Mouse (Mus musculus): ENCODE measurements at regions not wholly inside any gene's neighbourhood (a gene's known extent, or its start where the extent isn't known, plus 50 kb on each side); places are given as distances from the start of the nearest gene placed in this dataset.

DNA sequence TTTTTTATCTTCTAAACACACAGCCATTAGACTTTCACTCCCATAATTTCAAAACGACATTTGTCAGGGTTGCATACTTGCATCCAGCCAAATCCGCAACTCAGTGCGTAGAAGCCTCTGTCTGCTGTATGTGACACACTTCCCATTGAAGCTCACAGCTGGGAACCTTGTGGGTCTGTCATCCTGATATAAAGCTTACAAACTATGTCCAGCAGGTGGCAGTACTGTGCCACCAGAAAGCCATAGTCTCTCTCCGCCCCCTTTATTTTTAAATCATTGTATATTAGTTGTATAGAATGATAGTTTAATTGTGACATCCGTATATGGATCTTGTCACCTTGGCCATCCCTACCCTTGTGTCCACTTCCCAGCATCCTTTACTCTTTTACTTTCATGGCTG lies 87.3 kb upstream of the Pcdh15 start:
- Histone ChIP-seq H3K27ac (replicated peaks; ENCODE audit: low read depth, low read length) (no peak overlapping the region), H3K27me3 (ENCODE audit: control insufficient read depth, insufficient read depth, low read length) (no peaks in the 10 kb centered on the region), H3K4me1 (ENCODE audit: control insufficient read depth, insufficient read depth, low read length) (no peaks in the 10 kb centered on the region), H3K9ac (ENCODE audit: low read depth, low read length, severe bottlenecking) (no peak overlapping the region), H3K4me3 (replicated peaks; ENCODE audit: low read length) (no peak overlapping the region), H3K36me3 (ENCODE audit: control insufficient read depth, insufficient read depth, low read length) (no peaks in the 10 kb centered on the region), H3K4me2 (replicated peaks; ENCODE audit: low read depth, low read length, severe bottlenecking) (no peak overlapping the region), H3K9me3 (ENCODE audit: control insufficient read depth, low read length) (no peaks in the 10 kb centered on the region)
- TF ChIP-seq POLR2A (IDR thresholded peaks at IDR 0.05; ENCODE audit: borderline replicate concordance, extremely low read depth, insufficient read depth, insufficient read length) = no peak
- 68% methylated on average over 5 of the region's 5 CpGs for WGBS
- DNase-seq (ENCODE audit: low spot score) (no peak), ATAC-seq (ENCODE audit: low FRiP score, low read depth) (no peak)

DNA sequence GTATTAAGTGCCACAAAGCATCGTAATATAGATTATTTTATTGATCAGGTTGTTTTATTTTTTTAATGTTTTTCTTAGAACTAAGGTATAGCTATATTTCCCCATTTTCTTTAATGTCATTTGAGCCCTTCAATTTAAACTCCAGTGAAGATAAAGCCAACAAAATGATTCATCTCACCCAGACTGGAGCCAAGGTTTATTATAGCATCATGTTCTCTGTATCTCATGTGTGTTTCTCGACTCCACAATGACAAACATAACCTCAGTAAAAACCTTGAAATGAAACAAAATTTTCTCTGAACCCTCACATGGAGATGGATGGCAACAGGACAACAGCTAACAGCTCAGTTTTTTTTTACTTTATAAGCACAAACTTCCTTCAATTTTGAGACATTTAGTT lies 61.7 kb upstream of the Pcdh15 start:
- Histone ChIP-seq H3K4me2 (replicated peaks; ENCODE audit: low read depth, low read length, severe bottlenecking) (no peak overlapping the region), H3K4me1 (ENCODE audit: control insufficient read depth, insufficient read depth, low read length) (no peaks in the 10 kb centered on the region), H3K27me3 (ENCODE audit: control insufficient read depth, insufficient read depth, low read length) (no peaks in the 10 kb centered on the region), H3K27ac (replicated peaks; ENCODE audit: low read depth, low read length) (no peak overlapping the region), H3K4me3 (replicated peaks; ENCODE audit: low read length) (no peak overlapping the region), H3K9me3 (ENCODE audit: control insufficient read depth, low read length) (no peaks in the 10 kb centered on the region), H3K9ac (ENCODE audit: low read depth, low read length, severe bottlenecking) (no peak overlapping the region), H3K36me3 (ENCODE audit: control insufficient read depth, insufficient read depth, low read length) (no peaks in the 10 kb centered on the region)
- no peak for TF ChIP-seq POLR2A (IDR thresholded peaks at IDR 0.05; ENCODE audit: borderline replicate concordance, extremely low read depth, insufficient read depth, insufficient read length)
- WGBS = 85% methylated on average over 2 of the region's 2 CpGs
- ATAC-seq (ENCODE audit: low FRiP score, low read depth) (no peak), DNase-seq (ENCODE audit: low spot score) (no peak)

DNA sequence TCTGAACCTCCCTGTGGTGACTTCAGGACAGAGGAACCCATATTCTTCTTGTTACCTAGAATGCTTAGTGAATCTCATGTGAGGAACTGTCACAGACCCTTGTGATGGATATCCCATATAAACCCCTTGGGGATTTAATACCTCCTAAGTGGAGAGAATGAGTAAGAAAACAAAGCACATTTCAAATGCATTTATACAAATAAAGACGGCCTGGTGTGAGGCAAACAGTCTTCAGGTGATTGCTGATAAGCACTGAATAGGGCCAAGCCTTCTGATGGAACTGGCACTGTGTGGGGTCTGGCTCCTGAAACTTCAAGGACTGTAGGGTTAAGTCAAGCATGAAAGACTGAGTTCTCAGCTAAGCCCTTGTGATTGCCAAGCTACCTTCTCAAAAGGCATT lies 59.6 kb upstream of the Pcdh15 start:
- ATAC-seq (ENCODE audit: low FRiP score, low read depth) = no peak
- Histone ChIP-seq H3K4me1 (ENCODE audit: control insufficient read depth, insufficient read depth, low read length) (no peaks in the 10 kb centered on the region), H3K9ac (ENCODE audit: low read depth, low read length, severe bottlenecking) (no peak overlapping the region), H3K4me2 (replicated peaks; ENCODE audit: low read depth, low read length, severe bottlenecking) (no peak overlapping the region), H3K4me3 (replicated peaks; ENCODE audit: low read length) (no peak overlapping the region), H3K27me3 (ENCODE audit: control insufficient read depth, insufficient read depth, low read length) (no peaks in the 10 kb centered on the region), H3K36me3 (ENCODE audit: control insufficient read depth, insufficient read depth, low read length) (no peaks in the 10 kb centered on the region), H3K9me3 (ENCODE audit: control insufficient read depth, low read length) (no peaks in the 10 kb centered on the region), H3K27ac (replicated peaks; ENCODE audit: low read depth, low read length) (no peak overlapping the region)
- TF ChIP-seq POLR2A (IDR thresholded peaks at IDR 0.05; ENCODE audit: borderline replicate concordance, extremely low read depth, insufficient read depth, insufficient read length) = no peak
- 76% methylated on average over 1 of the region's 1 CpGs for WGBS
- no peak for DNase-seq (ENCODE audit: low spot score)

All from limb, embryonic 14.5 days (tissue).